Mouse (Mus musculus) bone marrow, adult 2 months (tissue): ENCODE data around the gene Ubqln1. TPM values are rescaled to one million over a fixed set of nuclear protein-coding genes. Genes with fewer than 3 reads are reported as not detected.

Experiments
- H3K27ac ChIP-seq: fragments of 200-500 bp; 2 replicates; pipeline ENCODE4 v1.5.1; 2012; ENCODE audit warnings: low read depth, mild to moderate bottlenecking, control low read depth, inconsistent platforms, low read length; ENCODE audit not compliant: control insufficient read depth, poor library complexity, insufficient read depth
- H3K4me1 ChIP-seq: fragments of 200-500 bp; 2 replicates; pipeline ENCODE4 v1.6.1; 2011; ENCODE audit warnings: low read length; ENCODE audit not compliant: control insufficient read depth, insufficient read depth
- H3K4me3 ChIP-seq: fragments of 200-500 bp; replicated peaks from 2 replicates; pipeline ENCODE3; 2011; ENCODE audit warnings: mild to moderate bottlenecking, low read depth, low read length, control low read depth; ENCODE audit not compliant: control insufficient read depth
- CTCF ChIP-seq: fragments of 200-500 bp; IDR thresholded peaks from 2 replicates; pipeline ENCODE4 v1.5.1; 2011; ENCODE audit warnings: low read length, control low read depth; ENCODE audit not compliant: control insufficient read depth, insufficient read depth
- POLR2A ChIP-seq: fragments of 200-500 bp; IDR thresholded peaks from 2 replicates; pipeline ENCODE4 v1.6.1; 2011; ENCODE audit warnings: low read depth, mild to moderate bottlenecking, control low read depth, low read length, borderline replicate concordance; ENCODE audit not compliant: control insufficient read depth
- WGBS: fragments of 180-500 bp; shearing (Covaris S2); methylation state at CpG from one replicate; pipeline ENCODE4 v1.1.7; 2018; 5-methylcytosine and 5-hydroxymethylcytosine counted together
- polyA plus RNA-seq: library from polyadenylated mRNA; stranded (reverse); fragments of >200 nt; gene quantifications from 2 replicates; pipeline ENCODE4 v1.2.4, GENCODE M21; 2011; ENCODE audit warnings: low replicate concordance; ENCODE audit not compliant: missing spikeins, insufficient read depth, insufficient read length

Gene Ubqln1
- polyA plus RNA-seq, 1 experiment, result 31.6 TPM

GRCm38 (mm10) chr13:58177511-58178208, 37.8 kb downstream of the Ubqln1 start:
- TF ChIP-seq CTCF (no peak), POLR2A (no peak)
- no peak overlapping the region for H3K27ac ChIP-seq
- H3K4me3 ChIP-seq, result no peak overlapping the region
- no peaks in the 10 kb centered on the region for H3K4me1 ChIP-seq
- WGBS, result 90% methylated on average over 9 of the region's 9 CpGs

GRCm38 (mm10) chr13:58176105-58176504, 39.3 kb downstream of the Ubqln1 start:
- Histone ChIP-seq H3K4me1 (no peaks in the 10 kb centered on the region), H3K4me3 (no peak overlapping the region), H3K27ac (no peak overlapping the region)
- TF ChIP-seq CTCF (no peak), POLR2A (no peak)
- WGBS, result 94% methylated on average over 3 of the region's 3 CpGs

GRCm38 (mm10) chr13:58168119-58168518, 47.3 kb downstream of the Ubqln1 start:
- H3K4me1 ChIP-seq, result no peaks in the 10 kb centered on the region
- no peak overlapping the region for H3K27ac ChIP-seq
- H3K4me3 ChIP-seq, result no peak overlapping the region
- TF ChIP-seq POLR2A (no peak), CTCF (no peak)

GRCm38 (mm10) chr13:58163343-58163742, 52.1 kb downstream of the Ubqln1 start:
- H3K27ac ChIP-seq, result no peak overlapping the region
- no peak overlapping the region for H3K4me3 ChIP-seq
- TF ChIP-seq CTCF (no peak), POLR2A (no peak)
- 87% methylated on average over 12 of the region's 12 CpGs for WGBS
- no peaks in the 10 kb centered on the region for H3K4me1 ChIP-seq

- no peak overlapping the region for H3K27ac ChIP-seq
- 93% methylated on average over 15 of the region's 15 CpGs for WGBS
- H3K4me1 ChIP-seq, result no peaks in the 10 kb centered on the region
- TF ChIP-seq POLR2A (no peak), CTCF (no peak)
- H3K4me3 ChIP-seq, result no peak overlapping the region
Observed at GRCm38 (mm10) chr13:58160761-58161160, 54.7 kb downstream of the Ubqln1 start.

- Histone ChIP-seq H3K27ac (peak overlapping the region; percentile 73), H3K4me3 (peak overlapping the region; percentile 76), H3K4me1 (no peaks in the 10 kb centered on the region)
- TF ChIP-seq CTCF (peak; percentile 98), POLR2A (no peak)
- 2% methylated on average over 16 of the region's 16 CpGs for WGBS
Observed at GRCm38 (mm10) chr13:58158099-58158912, 57.1 kb downstream of the Ubqln1 start.

GRCm38 (mm10) chr13:58157447-58158098, 57.9 kb downstream of the Ubqln1 start, which contains the start of gene Idnk:
TSS of gene Idnk (plus strand) at chr13:58157649.
- H3K27ac ChIP-seq, result peak within 1 kb of the TSS; percentile 73
- H3K4me3 ChIP-seq, result peak within 1 kb of the TSS; percentile 76
- TF ChIP-seq CTCF (peak; percentile 39; the same call in 1 of the 2 replicates), POLR2A (peak; percentile 77; the same call in 1 of the 2 replicates)
- H3K4me1 ChIP-seq, result no peaks in the 10 kb centered on the region
- under 1% methylated on average over 30 of the region's 30 CpGs for WGBS

- WGBS, result 15% methylated on average over 8 of the region's 8 CpGs
- H3K4me1 ChIP-seq, result no peaks in the 10 kb centered on the region
- H3K27ac ChIP-seq, result no peak overlapping the region
- TF ChIP-seq CTCF, result no peak
- TF ChIP-seq POLR2A, result no peak
- peak overlapping the region; percentile 76 for H3K4me3 ChIP-seq
Observed at GRCm38 (mm10) chr13:58157036-58157435, 58.4 kb downstream of the Ubqln1 start.
